Comparison of ENCODE assay signal across 9 mouse cellular contexts in the genomic region with DNA sequence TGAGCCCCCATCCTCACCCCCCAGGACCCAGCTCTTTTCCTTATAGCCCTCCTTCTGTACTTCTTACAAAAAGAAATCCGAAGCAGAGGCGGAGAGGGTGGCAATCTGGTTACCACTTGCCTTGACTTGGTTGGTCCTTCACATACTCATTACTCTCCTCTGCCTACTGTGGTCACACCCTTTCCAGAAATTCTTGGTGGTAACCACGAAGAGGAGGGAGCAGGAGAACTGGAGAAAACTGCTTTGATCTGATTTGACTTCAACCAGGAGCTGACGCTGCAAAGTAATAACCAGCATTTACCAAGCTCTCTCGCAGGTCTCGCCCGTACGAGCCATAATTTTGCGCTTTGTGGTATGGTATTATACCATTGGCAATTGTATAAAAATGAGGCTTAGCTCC. TPM values are rescaled to one million over a fixed set of nuclear protein-coding genes. Genes with fewer than 3 reads are reported as not detected.
DNase-seq lines count a peak whose midpoint lies in the region; ATAC-seq and TF ChIP-seq lines count a peak whose summit lies in the region.
"Had no signal": no experiment of that assay in that cellular context is flagged by ENCODE, and none has a peak within 500 bp of the region (broad histone marks: within the 10 kb centered on the region; RNA-seq: fewer than 3 reads in every experiment).

No protein-coding gene starts in this region.

- intact Hi-C loops in heart, postnatal 36 days (cut with DNase I): loop anchor here (2.0 kb wide), 1 partner anchor 14 kb away; no protein-coding TSS in a partner anchor

- in situ Hi-C loops in ES-E14 (cut with MboI; ENCODE audit: low sequenced_read_pairs in 2 of 2, unreplicated experiment in 2 of 2): no loop called here

- H3K4me1 ChIP-seq in heart, embryonic 15.5 days (replicated peaks): peaks cover 17% of the 10 kb centered on the region
- peaks cover 0 to 7% of the 10 kb centered on the region in 2 experiments; a peak in 1 of 4 replicates for H3K4me1 ChIP-seq in ES-E14 (ENCODE audit: control insufficient read depth in 2 of 2, insufficient read depth in 2 of 2, low read length in 2 of 2, poor library complexity in 1 of 2)
- H3K4me1 ChIP-seq in forebrain, embryonic 15.5 days: peaks cover 15% of the 10 kb centered on the region

- no peak for ATAC-seq in heart, embryonic 15.5 days (replicated peaks; ENCODE audit: insufficient number of reproducible peaks, insufficient read depth, low FRiP score, low read depth)
- peak; percentile 17; the same call in 1 of the 2 replicates for ATAC-seq in forebrain, embryonic 15.5 days (replicated peaks)

- H3K27ac ChIP-seq in heart, embryonic 15.5 days: peak overlapping the region; percentile 97
- peak overlapping the region; percentile 85; the same call in 1 of the 2 replicates for H3K27ac ChIP-seq in ES-E14 (ENCODE audit: insufficient read depth, low read depth, low read length, poor library complexity, severe bottlenecking)
- peak overlapping the region; percentile 85 for H3K27ac ChIP-seq in forebrain, embryonic 15.5 days (replicated peaks)
- peak overlapping the region; percentile 43 for H3K27ac ChIP-seq in macrophage

- DNase-seq in heart, postnatal 36 days: no peak
- DNase-seq in ES-E14 (ENCODE audit: low read depth, low spot score): no peak
- no peak for DNase-seq in cerebellum, adult 8-10 months
- no peak for DNase-seq in adrenal gland, adult 8-10 months
- no peak for DNase-seq in thymus, postnatal 4 days
- DNase-seq: layer of hippocampus, adult 9-11 months had no signal

- H3K9me3 ChIP-seq in heart, embryonic 15.5 days (replicated peaks): no peaks in the 10 kb centered on the region
- no peaks in the 10 kb centered on the region for H3K9me3 ChIP-seq in ES-E14 (ENCODE audit: control insufficient read depth, insufficient read depth, low read depth, low read length)
- H3K9me3 ChIP-seq in forebrain, embryonic 15.5 days: no peaks in the 10 kb centered on the region

- peaks cover 28% of the 10 kb centered on the region for H3K36me3 ChIP-seq in heart, embryonic 15.5 days
- peaks cover 12% of the 10 kb centered on the region for H3K36me3 ChIP-seq in ES-E14 (ENCODE audit: control insufficient read depth, insufficient read depth, low read length, poor library complexity, severe bottlenecking)
- H3K36me3 ChIP-seq in forebrain, embryonic 15.5 days: peaks cover 16% of the 10 kb centered on the region
- H3K36me3 ChIP-seq in macrophage (ENCODE audit: inconsistent target): no peaks in the 10 kb centered on the region

- 53% methylated on average over 9 of the region's 9 CpGs for WGBS in heart, embryonic 15.5 days
- 59% methylated on average over 9 of the region's 9 CpGs for WGBS in forebrain, embryonic 15.5 days
- 76% methylated on average over 9 of the region's 9 CpGs for WGBS in macrophage (ENCODE audit: missing documents)

- H3K79me2 ChIP-seq in macrophage (ENCODE audit: inconsistent target): no peaks in the 10 kb centered on the region; the same call in 1 of the 2 replicates

- H3K4me2 ChIP-seq in heart, embryonic 15.5 days: peak overlapping the region; percentile 98
- H3K4me2 ChIP-seq in forebrain, embryonic 15.5 days (replicated peaks): peak overlapping the region; percentile 81

- H3K9ac ChIP-seq in heart, embryonic 15.5 days: peak overlapping the region; percentile 85
- H3K9ac ChIP-seq in ES-E14 (ENCODE audit: insufficient read depth, low read depth, low read length, poor library complexity, severe bottlenecking): peak overlapping the region; percentile 98
- peak overlapping the region; percentile 85 for H3K9ac ChIP-seq in forebrain, embryonic 15.5 days (replicated peaks)

- H3K27me3 ChIP-seq in heart, embryonic 15.5 days: no peaks in the 10 kb centered on the region
- no peaks in the 10 kb centered on the region for H3K27me3 ChIP-seq in forebrain, embryonic 15.5 days

- peak overlapping the region; percentile 97 for H3K4me3 ChIP-seq in heart, embryonic 15.5 days
- H3K4me3 ChIP-seq in ES-E14 (ENCODE audit: insufficient read depth in 1 of 2, low read depth in 1 of 2, low read length in 2 of 2, poor library complexity in 1 of 2, severe bottlenecking in 1 of 2): peak overlapping the region; percentile 89 to 94
- H3K4me3 ChIP-seq in forebrain, embryonic 15.5 days: peak overlapping the region; percentile 96
- peak overlapping the region; percentile 57 for H3K4me3 ChIP-seq in macrophage (ENCODE audit: inconsistent target)

TF ChIP-seq in ES-E14, 5 proteins besides CTCF, POLR2A, EP300 and RAD21:
- TF ChIP-seq CHD2 (IDR thresholded peaks at IDR 0.05; ENCODE audit: low read depth, low read length): no peak
- TF ChIP-seq ZC3H11A (IDR thresholded peaks at IDR 0.05; ENCODE audit: borderline replicate concordance, low read depth, low read length): no peak
- no peak for TF ChIP-seq HCFC1 (IDR thresholded peaks at IDR 0.05; ENCODE audit: borderline replicate concordance, insufficient read depth, low read length)
- TF ChIP-seq ZNF384 (IDR thresholded peaks at IDR 0.05; ENCODE audit: low read depth, low read length): no peak
- TF ChIP-seq MAFK (IDR thresholded peaks at IDR 0.05; ENCODE audit: insufficient read depth, low read depth, low read length): no peak

RNA-seq across cellular contexts. Expression of gene Pigw, which starts 0.9 kb away (rescaled TPM):
- 2.4 and 2.5 TPM in 2 replicates for polyA plus RNA-seq in heart, embryonic 15.5 days (2015; fragmentation: Nextera tagmentation; extraction: Ambion mirVana)
- total RNA-seq in heart, postnatal 36 days (2021): 1 to 10 TPM; 4.7 to 7.6 TPM
- 7.2 and 7.7 TPM in 2 replicates for total RNA-seq in ES-E14 (2012; rRNA removed)
- 2.3 and 3.4 TPM in 2 replicates for polyA plus RNA-seq in forebrain, embryonic 15.5 days (2015; fragmentation: Nextera tagmentation; extraction: Ambion mirVana)
- 10 to 100 TPM in 1 of 26 experiments, 1 to 10 TPM in 24, under 1 TPM in 1; 0.95 to 11.3 (median 3.7) TPM for total RNA-seq in macrophage (2018; cell fraction: chromatin; rRNA removed)
- total RNA-seq in macrophage (2018; cell fraction: cytosol; rRNA removed): 1 to 10 TPM; 1.7 to 4.8 (median 3.1) TPM
- 10 to 100 TPM in 8 of 26 experiments, 1 to 10 TPM in 18; 2.6 to 17.9 (median 5.4) TPM for total RNA-seq in macrophage (2018; cell fraction: nucleus; rRNA removed)
- polyA plus RNA-seq in macrophage (2018): 3.5 to 7.1 TPM (median 4.7 TPM) in 3 replicates
- 10 to 100 TPM in 2 of 4 experiments, 1 to 10 TPM in 2; 8.4 to 11.1 (median 9.8) TPM for total RNA-seq in adrenal gland, adult 8-10 months (2022)

RNA-seq across cellular contexts. Expression of gene Myo19, which starts 1.0 kb away (rescaled TPM):
- 5.4 and 6.7 TPM in 2 replicates for polyA plus RNA-seq in heart, embryonic 15.5 days (2015; fragmentation: Nextera tagmentation; extraction: Ambion mirVana)
- total RNA-seq in heart, postnatal 36 days (2021): 1 to 10 TPM; 5.5 to 5.8 TPM
- 16.2 and 20.2 TPM in 2 replicates for total RNA-seq in ES-E14 (2012; rRNA removed)
- polyA plus RNA-seq in forebrain, embryonic 15.5 days (2015; fragmentation: Nextera tagmentation; extraction: Ambion mirVana): 4.7 and 6.9 TPM in 2 replicates
- 10 to 100 TPM in 3 of 26 experiments, 1 to 10 TPM in 23; 2.3 to 11.8 (median 7.5) TPM for total RNA-seq in macrophage (2018; cell fraction: chromatin; rRNA removed)
- 1 to 10 TPM in 22 of 26 experiments, under 1 TPM in 4; 0.76 to 1.8 (median 1.4) TPM for total RNA-seq in macrophage (2018; cell fraction: cytosol; rRNA removed)
- total RNA-seq in macrophage (2018; cell fraction: nucleus; rRNA removed): 10 to 100 TPM in 1 of 26 experiments, 1 to 10 TPM in 25; 1.5 to 16.8 (median 3.7) TPM
- 1.1 to 3.6 TPM (median 1.7 TPM) in 3 replicates for polyA plus RNA-seq in macrophage (2018)
- total RNA-seq in adrenal gland, adult 8-10 months (2022): 10 to 100 TPM; 10.3 to 16.5 (median 14.3) TPM

RNA-seq across cellular contexts. Expression of gene Ggnbp2, which starts 10.4 kb away (rescaled TPM):
- polyA plus RNA-seq in heart, embryonic 15.5 days (2015; fragmentation: Nextera tagmentation; extraction: Ambion mirVana): 47.2 and 53.1 TPM in 2 replicates
- total RNA-seq in heart, postnatal 36 days (2021): 10 to 100 TPM; 48.3 to 48.8 TPM
- 38.6 and 59.1 TPM in 2 replicates for total RNA-seq in ES-E14 (2012; rRNA removed)
- 72.0 and 73.8 TPM in 2 replicates for polyA plus RNA-seq in forebrain, embryonic 15.5 days (2015; fragmentation: Nextera tagmentation; extraction: Ambion mirVana)
- total RNA-seq in macrophage (2018; cell fraction: chromatin; rRNA removed): 100 to 1,000 TPM; 270 to 557 (median 405) TPM
- total RNA-seq in macrophage (2018; cell fraction: cytosol; rRNA removed): 100 to 1,000 TPM in 6 of 26 experiments, 10 to 100 TPM in 20; 60.0 to 117 (median 90.2) TPM
- total RNA-seq in macrophage (2018; cell fraction: nucleus; rRNA removed): 100 to 1,000 TPM; 150 to 314 (median 228) TPM
- polyA plus RNA-seq in macrophage (2018): 70.8 to 80.2 TPM (median 75.8 TPM) in 3 replicates
- 10 to 100 TPM; 76.1 to 91.6 (median 86.8) TPM for total RNA-seq in adrenal gland, adult 8-10 months (2022)

RNA-seq across cellular contexts. Expression of gene Znhit3, which starts 35.2 kb away (rescaled TPM):
- polyA plus RNA-seq in heart, embryonic 15.5 days (2015; fragmentation: Nextera tagmentation; extraction: Ambion mirVana): 31.4 and 36.2 TPM in 2 replicates
- total RNA-seq in heart, postnatal 36 days (2021): 10 to 100 TPM in 1 of 2 experiments, 1 to 10 TPM in 1; 8.8 to 10.5 TPM
- total RNA-seq in ES-E14 (2012; rRNA removed): 57.4 and 80.4 TPM in 2 replicates
- 61.7 and 67.8 TPM in 2 replicates for polyA plus RNA-seq in forebrain, embryonic 15.5 days (2015; fragmentation: Nextera tagmentation; extraction: Ambion mirVana)
- total RNA-seq in macrophage (2018; cell fraction: chromatin; rRNA removed): 10 to 100 TPM in 11 of 26 experiments, 1 to 10 TPM in 14, not detected in 1; 2.4 to 15.1 (median 9.5) TPM
- total RNA-seq in macrophage (2018; cell fraction: cytosol; rRNA removed): 10 to 100 TPM in 10 of 26 experiments, 1 to 10 TPM in 16; 6.0 to 12.8 (median 9.4) TPM
- total RNA-seq in macrophage (2018; cell fraction: nucleus; rRNA removed): 10 to 100 TPM in 7 of 26 experiments, 1 to 10 TPM in 19; 1.5 to 14.5 (median 6.1) TPM
- polyA plus RNA-seq in macrophage (2018): 6.5 to 17.6 TPM (median 8.5 TPM) in 3 replicates
- 10 to 100 TPM in 3 of 4 experiments, 1 to 10 TPM in 1; 9.0 to 17.7 (median 15.3) TPM for total RNA-seq in adrenal gland, adult 8-10 months (2022)

RNA-seq across cellular contexts. Expression of gene Dhrs11, which starts 52.2 kb away (rescaled TPM):
- 59.0 and 62.3 TPM in 2 replicates for polyA plus RNA-seq in heart, embryonic 15.5 days (2015; fragmentation: Nextera tagmentation; extraction: Ambion mirVana)
- 100 to 1,000 TPM; 102 to 108 TPM for total RNA-seq in heart, postnatal 36 days (2021)
- 5.2 and 6.2 TPM in 2 replicates for total RNA-seq in ES-E14 (2012; rRNA removed)
- polyA plus RNA-seq in forebrain, embryonic 15.5 days (2015; fragmentation: Nextera tagmentation; extraction: Ambion mirVana): 4.4 and 4.7 TPM in 2 replicates
- 10 to 100 TPM in 25 of 26 experiments, 1 to 10 TPM in 1; 8.8 to 47.1 (median 25.1) TPM for total RNA-seq in macrophage (2018; cell fraction: chromatin; rRNA removed)
- total RNA-seq in macrophage (2018; cell fraction: cytosol; rRNA removed): 10 to 100 TPM in 23 of 26 experiments, 1 to 10 TPM in 3; 9.0 to 18.3 (median 13.4) TPM
- total RNA-seq in macrophage (2018; cell fraction: nucleus; rRNA removed): 10 to 100 TPM in 22 of 26 experiments, 1 to 10 TPM in 4; 6.6 to 31.7 (median 19.1) TPM
- 10.0 to 13.7 TPM (median 11.9 TPM) in 3 replicates for polyA plus RNA-seq in macrophage (2018)
- total RNA-seq in adrenal gland, adult 8-10 months (2022): 10 to 100 TPM; 45.7 to 58.0 (median 50.5) TPM

Comparison
In these comparisons a context has a peak if more than half of its experiments do, and no peak if none do; other contexts are left out.
1. H3K27ac ChIP-seq: peak in every context shown above with its lines; median percentile 97 in heart, embryonic 15.5 days; 85 in ES-E14; 85 in forebrain, embryonic 15.5 days; 43 in macrophage.